Mouse (Mus musculus) cerebellum, adult 2 months (tissue): Measurements from ENCODE around the gene Gm21970.

Source experiments
- CTCF ChIP-seq: fragments of 200-500 bp; IDR thresholded peaks from 2 replicates; pipeline ENCODE4 v1.5.1; 2011; ENCODE audit warnings: low read depth, mild to moderate bottlenecking, control low read depth, low read length, moderate library complexity, borderline replicate concordance; ENCODE audit not compliant: insufficient read depth
- POLR2A ChIP-seq: fragments of 200-500 bp; IDR thresholded peaks from 2 replicates; pipeline ENCODE4 v1.6.1; 2011; ENCODE audit warnings: low read length, control low read depth, borderline replicate concordance; ENCODE audit not compliant: insufficient read depth

DNA sequence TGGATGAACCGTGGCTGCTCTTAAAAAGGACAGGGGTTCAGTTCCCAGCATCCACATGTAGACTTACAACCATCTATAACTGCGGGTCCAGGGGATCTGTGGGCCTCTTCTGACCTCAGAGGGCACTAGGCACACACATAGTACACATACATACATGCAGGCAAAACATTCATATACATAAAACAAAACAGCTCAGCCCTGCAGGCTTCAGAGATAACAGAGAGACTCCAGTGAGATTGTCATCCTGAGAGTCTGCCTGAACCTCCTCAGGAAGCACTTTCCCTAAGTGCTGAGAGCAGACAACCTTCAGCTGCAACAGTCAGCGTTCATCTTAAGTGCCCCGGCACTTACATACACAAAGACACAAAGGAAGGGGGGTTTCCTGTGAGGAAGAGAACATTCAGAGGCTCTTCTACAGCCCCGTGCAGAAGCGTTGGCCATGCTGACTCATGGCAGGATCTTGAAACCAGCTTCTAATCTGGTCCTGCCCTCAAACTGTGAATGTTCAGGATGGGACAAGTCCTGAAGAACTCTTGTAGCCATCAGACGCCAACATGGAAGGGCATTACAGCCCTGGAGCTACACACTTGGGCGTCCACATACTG lies 41.9 kb downstream of the Gm21970 start:
- no peak for TF ChIP-seq CTCF
- TF ChIP-seq POLR2A, result no peak
